Mouse (Mus musculus): ENCODE data around the gene Man2b2. TPM values are rescaled to one million over a fixed set of nuclear protein-coding genes. Genes with fewer than 3 reads are reported as not detected.

Gene Man2b2
- polyA plus RNA-seq, 1 experiment: 9.7 TPM

- TF ChIP-seq MAX (IDR thresholded peaks at IDR 0.05; ENCODE audit: low read depth): no peak
- TF ChIP-seq TCF12 (IDR thresholded peaks at IDR 0.05; ENCODE audit: insufficient read depth, poor library complexity, severe bottlenecking): no peak
- TF ChIP-seq REST (IDR thresholded peaks at IDR 0.05; ENCODE audit: insufficient read depth, insufficient read length): no peak
- TF ChIP-seq TCF3 (IDR thresholded peaks at IDR 0.05; ENCODE audit: insufficient read length, low read depth): no peak
- no peak for TF ChIP-seq MYOG (IDR thresholded peaks at IDR 0.05; ENCODE audit: control insufficient read depth in 1 of 3, insufficient read depth in 1 of 3, insufficient read length in 2 of 3, low read depth in 2 of 3)
- no peak for TF ChIP-seq CEBPB (IDR thresholded peaks at IDR 0.05; ENCODE audit: insufficient read depth, poor library complexity, severe bottlenecking)
- no peak for TF ChIP-seq E2F4 (IDR thresholded peaks at IDR 0.05; ENCODE audit: insufficient read depth)
- TF ChIP-seq SRF (IDR thresholded peaks at IDR 0.05; ENCODE audit: control insufficient read depth, insufficient read length, low read depth): no peak
- no peak for TF ChIP-seq POLR2AphosphoS2 (IDR thresholded peaks at IDR 0.05; ENCODE audit: insufficient read length, low read depth)
- TF ChIP-seq MYOD1 (IDR thresholded peaks at IDR 0.05; ENCODE audit: control insufficient read depth in 1 of 3, insufficient read length in 2 of 3, low read depth in 2 of 3): no peak
- TF ChIP-seq USF1 (IDR thresholded peaks at IDR 0.05; ENCODE audit: low read depth): no peak
- TF ChIP-seq POLR2A (IDR thresholded peaks at IDR 0.05; ENCODE audit: insufficient read length, low read depth): no peak
- Histone ChIP-seq H3K27me3 (ENCODE audit: control insufficient read depth, insufficient read depth, insufficient read length) (peaks cover 91% of the 10 kb centered on the region), H3K4me2 (ENCODE audit: low read depth) (no peak overlapping the region), H3K4me3 (no peak overlapping the region), H3K36me3 (ENCODE audit: control insufficient read depth, insufficient read depth) (no peaks in the 10 kb centered on the region), H3ac (ENCODE audit: control insufficient read depth, insufficient read length) (no peak overlapping the region), H3K79me2 (ENCODE audit: control insufficient read depth, insufficient read depth) (no peaks in the 10 kb centered on the region)
Measured at GRCm38 (mm10) chr5:36875956-36876355, 45.5 kb upstream of the Man2b2 start.

DNA sequence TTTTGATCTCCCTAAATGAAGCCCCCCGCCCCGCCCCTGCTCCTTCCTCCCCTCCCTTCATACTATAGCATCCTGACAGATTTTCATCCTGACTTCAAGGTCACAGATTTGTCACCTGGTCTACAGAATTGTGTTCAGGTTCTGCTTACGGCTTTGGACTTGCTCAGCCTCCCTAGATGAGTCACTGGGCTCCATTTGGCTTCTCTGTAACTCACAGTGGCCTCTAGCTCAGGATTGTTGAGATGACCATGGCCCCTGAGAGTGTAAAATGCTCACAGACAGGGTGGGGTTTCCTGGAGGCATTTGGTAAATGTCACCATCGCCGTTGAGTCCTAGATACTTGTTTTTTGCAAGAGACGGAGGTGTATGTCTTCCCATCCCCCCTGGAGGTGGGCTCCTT is 40.5 kb upstream of the Man2b2 start:
- no peak overlapping the region for H3K4me3 ChIP-seq
- H3K79me2 ChIP-seq (ENCODE audit: control insufficient read depth, insufficient read depth): no peaks in the 10 kb centered on the region
- no peak for TF ChIP-seq MAX (IDR thresholded peaks at IDR 0.05; ENCODE audit: low read depth)
- TF ChIP-seq MYOD1 (IDR thresholded peaks at IDR 0.05; ENCODE audit: control insufficient read depth in 1 of 3, insufficient read length in 2 of 3, low read depth in 2 of 3): no peak
- TF ChIP-seq POLR2A (IDR thresholded peaks at IDR 0.05; ENCODE audit: insufficient read length, low read depth): no peak
- TF ChIP-seq SRF (IDR thresholded peaks at IDR 0.05; ENCODE audit: control insufficient read depth, insufficient read length, low read depth): no peak
- TF ChIP-seq POLR2AphosphoS2 (IDR thresholded peaks at IDR 0.05; ENCODE audit: insufficient read length, low read depth): no peak
- no peak for TF ChIP-seq E2F4 (IDR thresholded peaks at IDR 0.05; ENCODE audit: insufficient read depth)
- no peak for TF ChIP-seq TCF3 (IDR thresholded peaks at IDR 0.05; ENCODE audit: insufficient read length, low read depth)
- TF ChIP-seq REST (IDR thresholded peaks at IDR 0.05; ENCODE audit: insufficient read depth, insufficient read length): no peak
- no peak for TF ChIP-seq USF1 (IDR thresholded peaks at IDR 0.05; ENCODE audit: low read depth)
- no peak for TF ChIP-seq MYOG (IDR thresholded peaks at IDR 0.05; ENCODE audit: control insufficient read depth in 1 of 3, insufficient read depth in 1 of 3, insufficient read length in 2 of 3, low read depth in 2 of 3)
- no peak for TF ChIP-seq CEBPB (IDR thresholded peaks at IDR 0.05; ENCODE audit: insufficient read depth, poor library complexity, severe bottlenecking)
- no peak for TF ChIP-seq TCF12 (IDR thresholded peaks at IDR 0.05; ENCODE audit: insufficient read depth, poor library complexity, severe bottlenecking)
- no peaks in the 10 kb centered on the region for H3K36me3 ChIP-seq (ENCODE audit: control insufficient read depth, insufficient read depth)
- H3K4me2 ChIP-seq (ENCODE audit: low read depth): no peak overlapping the region
- H3K27me3 ChIP-seq (ENCODE audit: control insufficient read depth, insufficient read depth, insufficient read length): peaks cover 94% of the 10 kb centered on the region
- H3ac ChIP-seq (ENCODE audit: control insufficient read depth, insufficient read length): no peak overlapping the region

DNA sequence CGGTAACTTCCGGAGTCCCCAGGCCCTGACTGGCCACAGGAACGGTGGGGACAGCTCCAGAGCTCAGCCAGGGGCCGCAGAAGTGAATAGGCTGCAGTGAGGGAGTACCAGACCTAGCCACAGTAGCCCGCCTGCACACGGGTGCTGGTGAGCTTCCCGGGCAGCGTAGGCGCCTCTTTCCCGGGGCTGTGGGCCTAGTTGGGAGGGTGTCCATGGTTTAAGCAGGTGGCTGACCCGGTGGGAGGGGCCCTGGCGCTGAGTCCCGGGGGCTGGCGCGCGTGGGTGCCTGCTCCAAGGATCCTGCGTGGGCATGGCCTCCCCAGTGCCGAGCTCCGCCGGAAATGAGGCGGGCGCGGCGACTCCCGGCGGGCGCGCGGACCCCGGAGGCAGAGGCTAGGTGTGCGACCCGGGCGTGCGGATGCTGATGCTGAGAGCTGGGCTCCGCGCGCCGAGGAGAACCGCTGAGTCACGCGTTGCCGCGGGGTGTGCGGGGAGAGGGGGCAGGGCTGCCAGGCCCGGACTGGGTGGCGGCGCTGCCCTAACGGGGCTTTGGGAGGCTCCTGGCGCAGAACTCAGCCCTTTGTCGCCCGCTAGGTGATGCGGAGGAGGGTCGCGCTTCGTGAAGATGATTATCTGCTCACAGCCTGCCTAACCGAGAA is 39.3 kb upstream of the Man2b2 start:
- peaks cover 94% of the 10 kb centered on the region for H3K27me3 ChIP-seq (ENCODE audit: control insufficient read depth, insufficient read depth, insufficient read length)
- no peak overlapping the region for H3K4me3 ChIP-seq
- TF ChIP-seq MYOD1 (IDR thresholded peaks at IDR 0.05; ENCODE audit: control insufficient read depth in 1 of 3, insufficient read length in 2 of 3, low read depth in 2 of 3): no peak
- TF ChIP-seq MAX (IDR thresholded peaks at IDR 0.05; ENCODE audit: low read depth): no peak
- TF ChIP-seq CEBPB (IDR thresholded peaks at IDR 0.05; ENCODE audit: insufficient read depth, poor library complexity, severe bottlenecking): no peak
- TF ChIP-seq TCF3 (IDR thresholded peaks at IDR 0.05; ENCODE audit: insufficient read length, low read depth): no peak
- no peak for TF ChIP-seq SRF (IDR thresholded peaks at IDR 0.05; ENCODE audit: control insufficient read depth, insufficient read length, low read depth)
- TF ChIP-seq POLR2AphosphoS2 (IDR thresholded peaks at IDR 0.05; ENCODE audit: insufficient read length, low read depth): no peak
- no peak for TF ChIP-seq MYOG (IDR thresholded peaks at IDR 0.05; ENCODE audit: control insufficient read depth in 1 of 3, insufficient read depth in 1 of 3, insufficient read length in 2 of 3, low read depth in 2 of 3)
- TF ChIP-seq POLR2A (IDR thresholded peaks at IDR 0.05; ENCODE audit: insufficient read length, low read depth): no peak
- no peak for TF ChIP-seq E2F4 (IDR thresholded peaks at IDR 0.05; ENCODE audit: insufficient read depth)
- TF ChIP-seq USF1 (IDR thresholded peaks at IDR 0.05; ENCODE audit: low read depth): no peak
- TF ChIP-seq TCF12 (IDR thresholded peaks at IDR 0.05; ENCODE audit: insufficient read depth, poor library complexity, severe bottlenecking): no peak
- no peak for TF ChIP-seq REST (IDR thresholded peaks at IDR 0.05; ENCODE audit: insufficient read depth, insufficient read length)
- H3K4me2 ChIP-seq (ENCODE audit: low read depth): no peak overlapping the region
- no peak overlapping the region for H3ac ChIP-seq (ENCODE audit: control insufficient read depth, insufficient read length)
- no peaks in the 10 kb centered on the region for H3K79me2 ChIP-seq (ENCODE audit: control insufficient read depth, insufficient read depth)
- H3K36me3 ChIP-seq (ENCODE audit: control insufficient read depth, insufficient read depth): no peaks in the 10 kb centered on the region

GRCm38 (mm10) chr5:36869186-36869577 is 38.7 kb upstream of the Man2b2 start:
- H3K36me3 ChIP-seq (ENCODE audit: control insufficient read depth, insufficient read depth): no peaks in the 10 kb centered on the region
- peaks cover 93% of the 10 kb centered on the region for H3K27me3 ChIP-seq (ENCODE audit: control insufficient read depth, insufficient read depth, insufficient read length)
- H3K4me3 ChIP-seq: no peak overlapping the region
- H3ac ChIP-seq (ENCODE audit: control insufficient read depth, insufficient read length): no peak overlapping the region
- H3K4me2 ChIP-seq (ENCODE audit: low read depth): no peak overlapping the region
- H3K79me2 ChIP-seq (ENCODE audit: control insufficient read depth, insufficient read depth): no peaks in the 10 kb centered on the region
- TF ChIP-seq REST (IDR thresholded peaks at IDR 0.05; ENCODE audit: insufficient read depth, insufficient read length) (no peak), USF1 (IDR thresholded peaks at IDR 0.05; ENCODE audit: low read depth) (no peak), POLR2A (IDR thresholded peaks at IDR 0.05; ENCODE audit: insufficient read length, low read depth) (no peak), POLR2AphosphoS2 (IDR thresholded peaks at IDR 0.05; ENCODE audit: insufficient read length, low read depth) (no peak), TCF12 (IDR thresholded peaks at IDR 0.05; ENCODE audit: insufficient read depth, poor library complexity, severe bottlenecking) (no peak), MAX (IDR thresholded peaks at IDR 0.05; ENCODE audit: low read depth) (no peak), MYOD1 (IDR thresholded peaks at IDR 0.05; ENCODE audit: control insufficient read depth in 1 of 3, insufficient read length in 2 of 3, low read depth in 2 of 3) (no peak), MYOG (IDR thresholded peaks at IDR 0.05; ENCODE audit: control insufficient read depth in 1 of 3, insufficient read depth in 1 of 3, insufficient read length in 2 of 3, low read depth in 2 of 3) (no peak), TCF3 (IDR thresholded peaks at IDR 0.05; ENCODE audit: insufficient read length, low read depth) (no peak)

Measured in myocyte (in vitro differentiated cells).